In the genomic region with DNA sequence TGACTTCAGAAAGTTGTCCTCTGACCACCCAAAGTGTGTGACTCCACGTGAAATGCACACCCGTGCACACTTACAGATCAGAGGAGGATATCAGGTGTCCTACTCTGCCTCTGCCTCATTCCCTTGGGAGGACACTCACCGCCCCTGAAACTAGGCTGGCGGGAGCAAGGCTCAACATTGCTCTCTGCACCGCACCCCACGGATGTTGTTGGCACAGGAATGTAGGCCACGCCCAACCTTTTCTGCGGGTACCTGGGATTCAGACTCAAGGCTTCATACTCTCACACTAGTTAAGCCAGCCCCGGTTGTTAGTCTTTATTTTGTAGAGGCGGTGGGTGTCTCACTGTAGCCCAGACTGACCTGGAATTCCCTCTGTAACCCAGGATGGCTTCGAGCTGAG, we compare ENCODE assay signal across 11 mouse cellular contexts. TPM values are rescaled to one million over a fixed set of nuclear protein-coding genes. Genes with fewer than 3 reads are reported as not detected.
DNase-seq lines count a peak whose midpoint lies in the region; ATAC-seq and TF ChIP-seq lines count a peak whose summit lies in the region.
"Had no signal": no experiment of that assay in that cellular context is flagged by ENCODE, and none has a peak within 500 bp of the region (broad histone marks: within the 10 kb centered on the region; RNA-seq: fewer than 3 reads in every experiment).

No protein-coding gene starts in this region.

- H3K4me2 ChIP-seq in heart, embryonic 12.5 days, result no peak overlapping the region
- H3K4me2 ChIP-seq in limb, embryonic 14.5 days (replicated peaks; ENCODE audit: low read depth, low read length, severe bottlenecking), result no peak overlapping the region
- H3K4me2 ChIP-seq: liver, embryonic 12.5 days had no signal

- no peaks in the 10 kb centered on the region for H3K9me3 ChIP-seq in heart, embryonic 12.5 days (replicated peaks)
- no peaks in the 10 kb centered on the region for H3K9me3 ChIP-seq in limb, embryonic 14.5 days (ENCODE audit: control insufficient read depth, low read length)
- no peaks in the 10 kb centered on the region for H3K9me3 ChIP-seq in limb, embryonic 10.5 days (replicated peaks)
- H3K9me3 ChIP-seq in embryonic facial prominence, embryonic 10.5 days, result no peaks in the 10 kb centered on the region
- H3K9me3 ChIP-seq: liver, embryonic 12.5 days had no signal

- peak overlapping the region; percentile 6; the same call in 1 of the 2 replicates for H3K27ac ChIP-seq in heart, embryonic 12.5 days (ENCODE audit: poor library complexity, severe bottlenecking)
- H3K27ac ChIP-seq in limb, embryonic 14.5 days (replicated peaks; ENCODE audit: low read depth, low read length), result 0 out of 2 replicates have a peak overlapping the region, but pooled peaks have one; percentile 13
- H3K27ac ChIP-seq in limb, embryonic 10.5 days, result no peak overlapping the region
- 0 out of 2 replicates have a peak overlapping the region, but pooled peaks have one; percentile 44 for H3K27ac ChIP-seq in embryonic facial prominence, embryonic 10.5 days (replicated peaks)
- peak overlapping the region; percentile 52 for H3K27ac ChIP-seq in small intestine, adult 2 months (ENCODE audit: insufficient read depth, low read depth, low read length)
- H3K27ac ChIP-seq: liver, embryonic 12.5 days had no signal

- intact Hi-C loops in heart, postnatal 25 days (cut with DNase I), result no loop called here

- no peak overlapping the region for H3K4me3 ChIP-seq in heart, embryonic 12.5 days
- H3K4me3 ChIP-seq in limb, embryonic 14.5 days (replicated peaks; ENCODE audit: low read length), result no peak overlapping the region
- no peak overlapping the region for H3K4me3 ChIP-seq in limb, embryonic 10.5 days
- H3K4me3 ChIP-seq in embryonic facial prominence, embryonic 10.5 days, result no peak overlapping the region
- H3K4me3 ChIP-seq in small intestine, adult 2 months (ENCODE audit: low read depth, low read length), result no peak overlapping the region
- H3K4me3 ChIP-seq: liver, embryonic 12.5 days had no signal

- H3K27me3 ChIP-seq in heart, embryonic 12.5 days (replicated peaks), result no peaks in the 10 kb centered on the region
- H3K27me3 ChIP-seq in limb, embryonic 14.5 days (ENCODE audit: control insufficient read depth, insufficient read depth, low read length), result no peaks in the 10 kb centered on the region
- H3K27me3 ChIP-seq in limb, embryonic 10.5 days (ENCODE audit: low read depth, poor library complexity, severe bottlenecking), result no peaks in the 10 kb centered on the region
- 0 out of 2 replicates have a peak, but pooled peaks cover 2% of the 10 kb centered on the region for H3K27me3 ChIP-seq in embryonic facial prominence, embryonic 10.5 days (replicated peaks; ENCODE audit: low read depth, poor library complexity, severe bottlenecking)
- no peaks in the 10 kb centered on the region for H3K27me3 ChIP-seq in small intestine, adult 2 months (ENCODE audit: control insufficient read depth, insufficient read depth, low read length)
- H3K27me3 ChIP-seq: liver, embryonic 12.5 days had no signal

- H3K9ac ChIP-seq in heart, embryonic 12.5 days, result no peak overlapping the region
- no peak overlapping the region for H3K9ac ChIP-seq in limb, embryonic 14.5 days (ENCODE audit: low read depth, low read length, severe bottlenecking)
- H3K9ac ChIP-seq: liver, embryonic 12.5 days had no signal

- H3K36me3 ChIP-seq in heart, embryonic 12.5 days, result no peaks in the 10 kb centered on the region
- no peaks in the 10 kb centered on the region for H3K36me3 ChIP-seq in limb, embryonic 14.5 days (ENCODE audit: control insufficient read depth, insufficient read depth, low read length)
- H3K36me3 ChIP-seq in limb, embryonic 10.5 days, result no peaks in the 10 kb centered on the region
- no peaks in the 10 kb centered on the region for H3K36me3 ChIP-seq in embryonic facial prominence, embryonic 10.5 days (replicated peaks)
- no peaks in the 10 kb centered on the region for H3K36me3 ChIP-seq in small intestine, adult 2 months (ENCODE audit: control insufficient read depth, insufficient read depth, low read length)
- H3K36me3 ChIP-seq: liver, embryonic 12.5 days had no signal

- no peak for ATAC-seq in heart, embryonic 12.5 days (ENCODE audit: insufficient number of reproducible peaks, low FRiP score)
- no peak for ATAC-seq in limb, embryonic 14.5 days (ENCODE audit: low FRiP score, low read depth)
- ATAC-seq: liver, embryonic 12.5 days had no signal

- no peak for TF ChIP-seq POLR2A in limb, embryonic 14.5 days (IDR thresholded peaks at IDR 0.05; ENCODE audit: borderline replicate concordance, extremely low read depth, insufficient read depth, insufficient read length)
- TF ChIP-seq POLR2A in small intestine, adult 2 months (IDR thresholded peaks at IDR 0.05; ENCODE audit: low read depth, low read length), result no peak

- no peak for TF ChIP-seq CTCF in small intestine, adult 2 months (IDR thresholded peaks at IDR 0.05; ENCODE audit: extremely low read depth, insufficient read length, insufficient replicate concordance, low read depth, low read length)

- peaks cover 51% of the 10 kb centered on the region for H3K4me1 ChIP-seq in heart, embryonic 12.5 days (replicated peaks)
- H3K4me1 ChIP-seq in limb, embryonic 14.5 days (ENCODE audit: control insufficient read depth, insufficient read depth, low read length), result peaks cover 51% of the 10 kb centered on the region
- peaks cover 33% of the 10 kb centered on the region for H3K4me1 ChIP-seq in limb, embryonic 10.5 days
- H3K4me1 ChIP-seq in embryonic facial prominence, embryonic 10.5 days, result peaks cover 43% of the 10 kb centered on the region
- peaks cover 33% of the 10 kb centered on the region; the same call in 1 of the 2 replicates for H3K4me1 ChIP-seq in small intestine, adult 2 months (ENCODE audit: control insufficient read depth, insufficient read depth, insufficient read length, low read length)

- WGBS in heart, embryonic 12.5 days, result 64% methylated on average over 11 of the region's 11 CpGs
- 55% methylated on average over 11 of the region's 11 CpGs for WGBS in limb, embryonic 14.5 days
- WGBS in limb, embryonic 10.5 days, result 69% methylated on average over 11 of the region's 11 CpGs
- WGBS in embryonic facial prominence, embryonic 10.5 days, result 54% methylated on average over 11 of the region's 11 CpGs
- 38% methylated on average over 11 of the region's 11 CpGs for WGBS in small intestine, adult 2 months

- DNase-seq in heart, postnatal 25 days (ENCODE audit: low spot score), result no peak
- DNase-seq in limb, embryonic 14.5 days (ENCODE audit: low spot score), result no peak
- DNase-seq in limb, embryonic 10.5 days (ENCODE audit: low spot score), result no peak
- no peak for DNase-seq in embryonic facial prominence, embryonic 10.5 days (ENCODE audit: low spot score)
- no peak for DNase-seq in cerebellum, postnatal 25 days
- DNase-seq in cerebellum, adult 11 months, result no peak
- DNase-seq: adrenal gland, adult 8-10 months; thymus, adult 18-20 months had no signal

RNA-seq across cellular contexts. Expression of a gene that starts 44.6 kb away (rescaled TPM):
- 48.5 and 50.4 TPM in 2 replicates for polyA plus RNA-seq in heart, embryonic 12.5 days (2016; fragmentation: Nextera tagmentation; extraction: Ambion mirVana)
- 10 to 100 TPM; 40.4 to 41.2 TPM for total RNA-seq in heart, postnatal 25 days (2021)
- polyA plus RNA-seq in limb, embryonic 14.5 days (2012; rRNA removed), result 55.6 and 61.7 TPM in 2 replicates
- polyA plus RNA-seq in limb, embryonic 14.5 days (2014; fragmentation: Nextera tagmentation; extraction: Ambion mirVana), result 56.5 and 65.4 TPM in 2 replicates
- 33.7 and 53.2 TPM in 2 replicates for polyA plus RNA-seq in limb, embryonic 10.5 days (2016; fragmentation: Nextera tagmentation; extraction: Ambion mirVana)
- 49.2 and 54.8 TPM in 2 replicates for polyA plus RNA-seq in embryonic facial prominence, embryonic 10.5 days (2016; fragmentation: Nextera tagmentation; extraction: Ambion mirVana)
- polyA plus RNA-seq in small intestine, adult 2 months (2012; rRNA removed), result 12.3 and 28.0 TPM in 2 replicates
